Mouse (Mus musculus): ENCODE measurements around the gene Orm3. TPM values are rescaled to one million over a fixed set of nuclear protein-coding genes. Genes with fewer than 3 reads are reported as not detected.

Gene Orm3
- polyA plus RNA-seq, 1 experiment from 2014 or later: not detected

DNA sequence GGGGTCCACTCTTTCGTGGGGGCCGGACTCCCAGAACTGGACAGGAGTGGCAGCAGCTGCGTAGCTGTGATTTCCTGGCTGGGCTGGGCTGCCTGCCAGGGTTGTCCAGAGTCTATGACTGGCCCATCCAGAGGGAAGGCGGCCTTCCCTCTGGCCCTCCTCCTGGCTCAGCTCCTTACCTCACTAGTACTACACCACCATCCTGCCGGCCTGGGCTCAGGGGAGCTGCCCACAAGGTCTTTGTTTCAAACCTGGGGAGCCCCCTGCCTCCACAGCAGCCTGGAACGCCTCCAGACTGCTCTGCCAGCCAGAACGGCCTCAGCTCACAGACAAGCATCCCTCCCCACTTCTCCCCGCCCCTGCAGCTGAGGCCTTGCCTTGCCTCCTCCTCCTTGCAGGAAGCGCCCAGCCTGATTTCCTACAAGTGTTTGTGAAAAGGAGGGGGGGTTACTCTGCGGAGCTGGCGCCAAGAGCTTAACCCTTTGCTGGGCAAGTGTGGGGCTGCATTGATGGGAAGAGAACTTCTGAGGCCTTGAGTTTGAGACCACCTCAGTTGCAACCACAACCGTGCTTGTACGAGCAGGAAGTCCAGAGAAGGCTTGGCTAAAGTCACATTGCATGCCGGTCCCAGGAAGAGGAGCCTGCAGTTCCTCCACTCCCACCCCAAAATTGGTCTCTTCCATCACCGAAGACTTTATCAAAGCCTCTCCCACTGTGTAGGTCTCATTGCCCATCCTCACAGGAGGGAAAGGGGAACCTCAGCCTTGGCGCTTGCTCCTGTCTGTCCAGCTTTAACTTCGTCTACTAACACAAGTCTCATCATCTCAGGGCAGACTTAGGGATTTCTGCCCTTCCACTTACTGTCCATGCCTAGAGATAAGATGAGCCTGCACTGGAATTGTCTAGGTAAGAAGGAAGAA is 47.3 kb downstream of the Orm3 start, which contains the start of gene Akna:
Gene Akna, minus strand, starts transcription at position 315 of the 920 bp plus-strand sequence.
- Histone ChIP-seq H3K36me3 (no peaks in the 10 kb centered on the region), H3K27me3 (no peaks in the 10 kb centered on the region), H3K9ac (peak within 1 kb of the TSS; percentile 49), H3K27ac (peak within 1 kb of the TSS; percentile 88), H3K4me2 (peak within 1 kb of the TSS; percentile 58), H3K4me1 (replicated peaks) (peaks cover 62% of the 10 kb centered on the region), H3K9me3 (replicated peaks) (no peaks in the 10 kb centered on the region), H3K4me3 (peak within 1 kb of the TSS; percentile 44)
- ATAC-seq (replicated peaks; ENCODE audit: insufficient number of reproducible peaks, insufficient read depth, low FRiP score, low read depth): peak; percentile 87
- WGBS: 15% methylated on average over 16 of the region's 17 CpGs

DNA sequence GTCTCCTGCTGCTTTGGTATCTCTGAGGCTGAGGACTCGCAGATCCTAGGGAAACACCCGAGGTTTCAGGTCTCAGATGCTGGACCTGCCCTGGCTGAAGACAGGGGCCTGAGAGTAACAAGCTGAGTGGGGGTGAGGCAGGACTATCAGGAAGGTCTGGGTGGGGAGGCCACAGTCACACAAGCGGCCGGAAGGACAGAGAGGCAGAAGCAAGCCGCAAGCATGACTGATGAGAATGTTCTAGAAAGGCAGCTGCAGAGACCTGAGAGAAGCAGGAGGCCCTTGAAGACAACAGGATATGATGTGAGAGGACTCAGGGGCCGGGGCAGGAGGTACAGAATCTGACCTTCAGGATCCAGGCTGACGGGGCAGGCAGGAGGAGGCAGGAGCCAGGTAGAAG is 48.2 kb downstream of the Orm3 start:
- Histone ChIP-seq H3K4me2 (peak overlapping the region; percentile 58), H3K27ac (peak overlapping the region; percentile 88), H3K27me3 (no peaks in the 10 kb centered on the region), H3K4me3 (no peak overlapping the region), H3K9ac (no peak overlapping the region), H3K4me1 (replicated peaks) (peaks cover 64% of the 10 kb centered on the region), H3K9me3 (replicated peaks) (no peaks in the 10 kb centered on the region), H3K36me3 (no peaks in the 10 kb centered on the region)
- 56% methylated on average over 7 of the region's 7 CpGs for WGBS
- no peak for ATAC-seq (replicated peaks; ENCODE audit: insufficient number of reproducible peaks, insufficient read depth, low FRiP score, low read depth)

- H3K9ac ChIP-seq: no peak overlapping the region
- peaks cover 65% of the 10 kb centered on the region for H3K4me1 ChIP-seq (replicated peaks)
These were observed 49.1 kb downstream of the Orm3 start for GRCm38 (mm10) chr4:63405051-63405450.

GRCm38 (mm10) chr4:63405683-63406082 is 49.7 kb downstream of the Orm3 start:
- Histone ChIP-seq H3K27ac (no peak overlapping the region), H3K4me1 (replicated peaks) (peaks cover 67% of the 10 kb centered on the region), H3K9me3 (replicated peaks) (no peaks in the 10 kb centered on the region), H3K9ac (no peak overlapping the region), H3K36me3 (no peaks in the 10 kb centered on the region), H3K4me3 (no peak overlapping the region), H3K4me2 (no peak overlapping the region), H3K27me3 (no peaks in the 10 kb centered on the region)
- ATAC-seq (replicated peaks; ENCODE audit: insufficient number of reproducible peaks, insufficient read depth, low FRiP score, low read depth): no peak
- WGBS: 53% methylated on average over 4 of the region's 4 CpGs

More at GRCm38 (mm10) chr4:63405051-63405450, 49.1 kb downstream of the Orm3 start:
- H3K27ac ChIP-seq: no peak overlapping the region
- H3K36me3 ChIP-seq: no peaks in the 10 kb centered on the region
- H3K9me3 ChIP-seq (replicated peaks): no peaks in the 10 kb centered on the region
- H3K27me3 ChIP-seq: no peaks in the 10 kb centered on the region
- H3K4me3 ChIP-seq: no peak overlapping the region
- no peak for ATAC-seq (replicated peaks; ENCODE audit: insufficient number of reproducible peaks, insufficient read depth, low FRiP score, low read depth)
- WGBS: 7% methylated on average over 7 of the region's 7 CpGs
- H3K4me2 ChIP-seq: no peak overlapping the region

DNA sequence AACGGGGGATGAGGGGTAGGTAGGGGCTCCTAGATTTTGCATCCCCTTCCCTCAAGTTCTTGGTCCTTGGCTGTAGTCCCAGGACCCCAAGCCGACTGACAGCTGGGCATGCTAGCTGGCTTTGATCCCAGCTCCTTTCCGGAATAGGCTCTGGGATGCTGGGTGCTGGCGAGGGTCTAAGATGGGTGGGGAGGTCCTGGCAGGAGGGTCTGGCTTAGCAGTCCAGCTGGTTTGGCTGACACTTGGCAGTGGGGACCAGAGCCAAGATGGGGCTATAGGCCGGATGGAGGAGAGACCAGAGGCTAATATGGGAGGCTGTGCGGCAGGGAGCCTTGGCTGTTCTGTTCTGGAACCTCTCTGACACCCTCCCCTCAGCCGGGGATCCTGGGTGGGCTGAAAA is 52.3 kb downstream of the Orm3 start:
- Histone ChIP-seq H3K27me3 (no peaks in the 10 kb centered on the region), H3K4me3 (no peak overlapping the region), H3K4me1 (replicated peaks) (peaks cover 53% of the 10 kb centered on the region), H3K9me3 (replicated peaks) (no peaks in the 10 kb centered on the region), H3K4me2 (no peak overlapping the region), H3K27ac (0 out of 2 replicates have a peak overlapping the region, but pooled peaks have one; percentile 33), H3K36me3 (no peaks in the 10 kb centered on the region), H3K9ac (no peak overlapping the region)
- no peak for ATAC-seq (replicated peaks; ENCODE audit: insufficient number of reproducible peaks, insufficient read depth, low FRiP score, low read depth)
- 48% methylated on average over 7 of the region's 7 CpGs for WGBS

DNA sequence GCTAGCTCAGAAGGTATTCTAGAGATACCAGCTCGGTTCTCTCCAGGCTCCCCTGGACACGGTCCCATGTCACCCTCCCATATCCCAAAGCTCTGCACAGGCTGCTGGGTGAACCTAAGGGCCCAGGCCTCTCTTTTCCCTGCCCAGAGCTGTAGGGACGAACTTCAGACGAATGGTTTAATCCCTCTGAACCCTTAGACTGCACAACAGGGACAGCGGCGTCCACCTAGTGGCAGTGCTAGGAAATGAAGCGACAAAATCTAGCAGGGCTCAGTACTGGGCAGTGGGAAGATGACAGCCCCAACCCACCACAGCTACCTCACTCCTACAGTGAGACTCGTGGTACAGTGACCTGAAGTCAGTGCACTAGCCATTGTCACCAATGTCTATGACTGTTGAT is 52.7 kb downstream of the Orm3 start:
- H3K4me1 ChIP-seq (replicated peaks): peaks cover 49% of the 10 kb centered on the region
- no peak overlapping the region for H3K9ac ChIP-seq
- H3K9me3 ChIP-seq (replicated peaks): no peaks in the 10 kb centered on the region
- H3K27me3 ChIP-seq: no peaks in the 10 kb centered on the region
- H3K27ac ChIP-seq: 0 out of 2 replicates have a peak overlapping the region, but pooled peaks have one; percentile 33
- no peaks in the 10 kb centered on the region for H3K36me3 ChIP-seq
- 0 out of 2 replicates have a peak overlapping the region, but pooled peaks have one; percentile 73 for H3K4me3 ChIP-seq
- H3K4me2 ChIP-seq: peak overlapping the region; percentile 100
- no peak; the same call in 1 of the 2 replicates for ATAC-seq (replicated peaks; ENCODE audit: insufficient number of reproducible peaks, insufficient read depth, low FRiP score, low read depth)
- WGBS: 6% methylated on average over 8 of the region's 8 CpGs

Other genes starting within 250 kb of the Orm3 start
- gene Ambp, start 201.4 kb upstream of the Orm3 start, polyA plus RNA-seq (2015; fragmentation: Nextera tagmentation; extraction: Ambion mirVana): 1.5 and 8.2 TPM in 2 replicates
- gene Kif12, start 184.0 kb upstream of the Orm3 start, polyA plus RNA-seq (2015; fragmentation: Nextera tagmentation; extraction: Ambion mirVana): 0.13 and 0.48 TPM in 2 replicates
- 4.4 and 6.1 TPM in 2 replicates for gene Col27a1, start 142.2 kb upstream of the Orm3 start, polyA plus RNA-seq (2015; fragmentation: Nextera tagmentation; extraction: Ambion mirVana)
- gene Orm1, start 11.6 kb upstream of the Orm3 start, polyA plus RNA-seq (2015; fragmentation: Nextera tagmentation; extraction: Ambion mirVana): not detected in 2 replicates
- gene Orm2, start 6.3 kb downstream of the Orm3 start, polyA plus RNA-seq (2015; fragmentation: Nextera tagmentation; extraction: Ambion mirVana): not detected in 2 replicates
- 2.3 and 6.1 TPM in 2 replicates for gene Akna, start 47.2 kb downstream of the Orm3 start, polyA plus RNA-seq (2015; fragmentation: Nextera tagmentation; extraction: Ambion mirVana)
- gene Whrn, start 139.8 kb downstream of the Orm3 start, polyA plus RNA-seq (2015; fragmentation: Nextera tagmentation; extraction: Ambion mirVana): 1.9 and 2.6 TPM in 2 replicates
- 214 and 229 TPM in 2 replicates for gene Atp6v1g1, start 188.6 kb downstream of the Orm3 start, polyA plus RNA-seq (2015; fragmentation: Nextera tagmentation; extraction: Ambion mirVana)
- gene Tmem268, start 202.6 kb downstream of the Orm3 start, polyA plus RNA-seq (2015; fragmentation: Nextera tagmentation; extraction: Ambion mirVana): 4.4 and 5.6 TPM in 2 replicates
- not detected in 2 replicates for gene Gm11213, start 249.1 kb downstream of the Orm3 start, polyA plus RNA-seq (2015; fragmentation: Nextera tagmentation; extraction: Ambion mirVana)